Mouse (Mus musculus): ENCODE results near the gene Ndufaf2.

- no peak for TF ChIP-seq MAFK (IDR thresholded peaks at IDR 0.05; ENCODE audit: insufficient read depth, low read depth, low read length)
- no peak for TF ChIP-seq ZC3H11A (IDR thresholded peaks at IDR 0.05; ENCODE audit: borderline replicate concordance, low read depth, low read length)
These were observed 27.7 kb downstream of the Ndufaf2 start for GRCm38 (mm10) chr13:108130737-108131136.
